8 mouse cellular contexts compared by ENCODE assay signal in the genomic region with DNA sequence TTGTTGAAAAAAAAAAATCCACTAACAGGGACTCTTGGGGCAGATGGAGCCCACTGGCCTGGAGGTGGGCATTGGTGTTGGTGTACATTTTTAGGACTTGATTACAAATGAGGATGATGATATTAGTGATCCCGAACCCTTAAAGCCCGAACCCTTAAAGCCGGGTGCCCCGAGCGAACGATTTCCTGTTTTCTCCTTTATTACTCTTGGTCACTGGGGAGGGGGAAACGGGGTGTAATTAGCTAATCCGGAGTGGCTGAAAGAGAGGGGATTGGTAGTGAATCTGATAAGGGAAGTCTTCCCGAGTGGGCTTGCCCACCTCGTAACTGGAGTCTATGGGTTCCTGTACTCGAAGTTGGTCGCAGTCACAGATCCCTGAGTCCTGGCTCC. TPM values are rescaled to one million over a fixed set of nuclear protein-coding genes. Genes with fewer than 3 reads are reported as not detected.
A peak's percentile ranks its signal among the peaks of the same experiment; 100 is the strongest.
DNase-seq lines count a peak whose midpoint lies in the region; ATAC-seq and TF ChIP-seq lines count a peak whose summit lies in the region.

No protein-coding gene starts in this region.

- no peaks in the 10 kb centered on the region for H3K27me3 ChIP-seq in cerebellum, adult 2 months (ENCODE audit: control insufficient read depth, insufficient read depth, low read length)
- no peaks in the 10 kb centered on the region for H3K27me3 ChIP-seq in embryonic facial prominence, embryonic 13.5 days
- H3K27me3 ChIP-seq in hindbrain, embryonic 16.5 days (replicated peaks; ENCODE audit: control insufficient read depth, insufficient read depth, low read length): no peaks in the 10 kb centered on the region
- no peaks in the 10 kb centered on the region for H3K27me3 ChIP-seq in lung, embryonic 15.5 days
- no peaks in the 10 kb centered on the region for H3K27me3 ChIP-seq in spleen, adult 2 months (ENCODE audit: control insufficient read depth, insufficient read depth, low read length)

- H3K4me1 ChIP-seq in cerebellum, adult 2 months (ENCODE audit: control insufficient read depth, insufficient read depth, low read length): peaks cover 4% of the 10 kb centered on the region; the same call in 1 of the 2 replicates
- peaks cover 20% of the 10 kb centered on the region for H3K4me1 ChIP-seq in embryonic facial prominence, embryonic 13.5 days
- H3K4me1 ChIP-seq in hindbrain, embryonic 16.5 days (ENCODE audit: control insufficient read depth, insufficient read depth, low read depth, low read length): peaks cover 17% of the 10 kb centered on the region
- H3K4me1 ChIP-seq in lung, embryonic 15.5 days: peaks cover 29% of the 10 kb centered on the region
- peaks cover 7% of the 10 kb centered on the region; the same call in 1 of the 2 replicates for H3K4me1 ChIP-seq in spleen, adult 2 months (ENCODE audit: control insufficient read depth, insufficient read depth, insufficient read length)

- peak overlapping the region; percentile 99 for H3K9ac ChIP-seq in embryonic facial prominence, embryonic 13.5 days
- H3K9ac ChIP-seq in hindbrain, embryonic 16.5 days (ENCODE audit: low read depth, low read length): peak overlapping the region; percentile 100
- peak overlapping the region; percentile 97 for H3K9ac ChIP-seq in lung, embryonic 15.5 days

- H3K4me3 ChIP-seq in cerebellum, adult 2 months (replicated peaks; ENCODE audit: insufficient read depth, low read depth, low read length): peak overlapping the region; percentile 97
- H3K4me3 ChIP-seq in embryonic facial prominence, embryonic 13.5 days: peak overlapping the region; percentile 99
- H3K4me3 ChIP-seq in hindbrain, embryonic 16.5 days (ENCODE audit: low read length): peak overlapping the region; percentile 100
- H3K4me3 ChIP-seq in lung, embryonic 15.5 days: peak overlapping the region; percentile 91
- H3K4me3 ChIP-seq in spleen, adult 2 months (ENCODE audit: extremely low read depth, insufficient read depth, insufficient read length): peak overlapping the region; percentile 100

- TF ChIP-seq POLR2A in cerebellum, adult 2 months (IDR thresholded peaks at IDR 0.05; ENCODE audit: borderline replicate concordance, insufficient read depth, low read length): no peak
- TF ChIP-seq POLR2A in spleen, adult 2 months (IDR thresholded peaks at IDR 0.05; ENCODE audit: low read depth, low read length): no peak

- ATAC-seq in embryonic facial prominence, embryonic 13.5 days (ENCODE audit: insufficient number of reproducible peaks, insufficient read depth, low FRiP score, low TSS enrichment, low read depth): no peak
- no peak for ATAC-seq in hindbrain, embryonic 16.5 days
- ATAC-seq in lung, embryonic 15.5 days (ENCODE audit: borderline replicate concordance, extremely low read depth, low FRiP score, low TSS enrichment): no peak

- no peaks in the 10 kb centered on the region for H3K36me3 ChIP-seq in embryonic facial prominence, embryonic 13.5 days
- no peaks in the 10 kb centered on the region for H3K36me3 ChIP-seq in hindbrain, embryonic 16.5 days (ENCODE audit: control insufficient read depth, insufficient read depth, low read length)
- no peaks in the 10 kb centered on the region for H3K36me3 ChIP-seq in lung, embryonic 15.5 days
- no peaks in the 10 kb centered on the region for H3K36me3 ChIP-seq in spleen, adult 2 months (ENCODE audit: control insufficient read depth, insufficient read depth, low read length)

- H3K27ac ChIP-seq in cerebellum, adult 2 months (ENCODE audit: insufficient read depth, low read length): peak overlapping the region; percentile 15; the same call in 1 of the 2 replicates
- peak overlapping the region; percentile 98 for H3K27ac ChIP-seq in embryonic facial prominence, embryonic 13.5 days
- peak overlapping the region; percentile 99 for H3K27ac ChIP-seq in hindbrain, embryonic 16.5 days (ENCODE audit: low read depth, low read length)
- peak overlapping the region; percentile 98 for H3K27ac ChIP-seq in lung, embryonic 15.5 days
- peak overlapping the region; percentile 99 for H3K27ac ChIP-seq in spleen, adult 2 months (ENCODE audit: insufficient read depth, low read length)

- TF ChIP-seq CTCF in cerebellum, adult 2 months (IDR thresholded peaks at IDR 0.05; ENCODE audit: borderline replicate concordance, insufficient read depth, low read depth, low read length): no peak
- no peak for TF ChIP-seq CTCF in spleen, adult 2 months (IDR thresholded peaks at IDR 0.05; ENCODE audit: extremely low read depth, insufficient read depth, insufficient read length, insufficient replicate concordance)

- peak overlapping the region; percentile 70 for H3K4me2 ChIP-seq in embryonic facial prominence, embryonic 13.5 days
- H3K4me2 ChIP-seq in hindbrain, embryonic 16.5 days (ENCODE audit: low read length): peak overlapping the region; percentile 77
- H3K4me2 ChIP-seq in lung, embryonic 15.5 days: peak overlapping the region; percentile 51

- no peaks in the 10 kb centered on the region for H3K9me3 ChIP-seq in embryonic facial prominence, embryonic 13.5 days
- no peaks in the 10 kb centered on the region for H3K9me3 ChIP-seq in hindbrain, embryonic 16.5 days (ENCODE audit: control insufficient read depth, low read length)
- no peaks in the 10 kb centered on the region for H3K9me3 ChIP-seq in lung, embryonic 15.5 days

- WGBS in cerebellum, adult 2 months: under 1% methylated on average over 12 of the region's 12 CpGs
- WGBS in embryonic facial prominence, embryonic 13.5 days: under 1% methylated on average over 12 of the region's 12 CpGs
- WGBS in hindbrain, embryonic 16.5 days: under 1% methylated on average over 12 of the region's 12 CpGs
- WGBS in lung, embryonic 15.5 days: under 1% methylated on average over 12 of the region's 12 CpGs
- 1% methylated on average over 12 of the region's 12 CpGs for WGBS in spleen, adult 2 months

- peak in 1 of 2 experiments; percentile 39 for DNase-seq in cerebellum, adult 2 months
- no peak for DNase-seq in cerebellum, adult 8-10 months
- DNase-seq in CD4-positive, CD25-positive, alpha-beta regulatory T cell, adult 2 months (ENCODE audit: low read depth, low spot score): peak; percentile 43
- no peak for DNase-seq in spleen, adult 2 months (ENCODE audit: low read depth in 1 of 2, low spot score in 2 of 2)
- DNase-seq in frontal cortex, adult 2 months (ENCODE audit: extremely low spot score in 1 of 2, low spot score in 1 of 2): no peak

RNA-seq across cellular contexts. Expression of a gene that starts 1.0 kb away (rescaled TPM):
- 60.6 and 61.1 TPM in 2 replicates for polyA plus RNA-seq in cerebellum, adult 2 months (2012; rRNA removed)
- 86.3 and 98.6 TPM in 2 replicates for polyA plus RNA-seq in embryonic facial prominence, embryonic 13.5 days (2015; fragmentation: Nextera tagmentation; extraction: Ambion mirVana)
- 62.5 and 70.6 TPM in 2 replicates for polyA plus RNA-seq in hindbrain, embryonic 16.5 days (2015; fragmentation: Nextera tagmentation; extraction: Ambion mirVana)
- 97.5 and 104 TPM in 2 replicates for polyA plus RNA-seq in lung, embryonic 15.5 days (2015; fragmentation: Nextera tagmentation; extraction: Ambion mirVana)
- 13.6 and 14.6 TPM in 2 replicates for polyA plus RNA-seq in spleen, adult 2 months (2012; rRNA removed)
- 89.7 and 96.4 TPM in 2 replicates for polyA plus RNA-seq in frontal cortex, adult 2 months (2012; rRNA removed)

Comparison
In these comparisons a context has a peak if more than half of its experiments do, and no peak if none do; other contexts are left out.
1. H3K27ac ChIP-seq: peak in every context shown above with its lines; median percentile 99 in hindbrain, embryonic 16.5 days; 99 in spleen, adult 2 months; 98 in embryonic facial prominence, embryonic 13.5 days; 98 in lung, embryonic 15.5 days; 15 in cerebellum, adult 2 months.